In genomic region chr11:88773961-88774360, GRCm38 (mm10) we compare ENCODE assay signal across 14 mouse cellular contexts. TPM values are rescaled to one million over a fixed set of nuclear protein-coding genes. Genes with fewer than 3 reads are reported as not detected.
DNase-seq lines count a peak whose midpoint lies in the region; ATAC-seq and TF ChIP-seq lines count a peak whose summit lies in the region.
"Had no signal": no experiment of that assay in that cellular context is flagged by ENCODE, and none has a peak within 500 bp of the region (broad histone marks: within the 10 kb centered on the region; RNA-seq: fewer than 3 reads in every experiment).

No protein-coding gene starts in this region.

- DNase-seq in adrenal gland, adult (ENCODE audit: inconsistent age in 2 of 2, low spot score in 1 of 2) = peak; percentile 9 to 46
- no peak for DNase-seq in adrenal gland, postnatal 4 days (ENCODE audit: low spot score in 2 of 2)
- DNase-seq in midbrain, embryonic 11.5 days (ENCODE audit: low spot score, missing footprints) = no peak
- DNase-seq in midbrain, postnatal 0 days (ENCODE audit: low spot score) = no peak
- DNase-seq in urinary bladder, adult 18-20 months (ENCODE audit: low spot score in 2 of 2) = no peak
- DNase-seq: cerebellum, adult 9-10 months; liver; midbrain, embryonic 14.5 days; thymus, adult 2 months had no signal

- no peak overlapping the region for H3K4me2 ChIP-seq in heart, embryonic 15.5 days
- no peak overlapping the region for H3K4me2 ChIP-seq in heart, embryonic 11.5 days
- H3K4me2 ChIP-seq in midbrain, embryonic 11.5 days = no peak overlapping the region
- no peak overlapping the region for H3K4me2 ChIP-seq in midbrain, postnatal 0 days (ENCODE audit: low read depth, low read length, poor library complexity, severe bottlenecking)
- H3K4me2 ChIP-seq: lung, embryonic 15.5 days had no signal

- H3K9ac ChIP-seq in heart, embryonic 15.5 days = no peak overlapping the region
- H3K9ac ChIP-seq in heart, embryonic 11.5 days (ENCODE audit: low read depth, low read length) = no peak overlapping the region
- no peak overlapping the region for H3K9ac ChIP-seq in midbrain, embryonic 11.5 days (ENCODE audit: low read length)
- no peak overlapping the region for H3K9ac ChIP-seq in midbrain, postnatal 0 days (replicated peaks; ENCODE audit: low read length, poor library complexity, severe bottlenecking)
- H3K9ac ChIP-seq: lung, embryonic 15.5 days had no signal

- H3K9me3 ChIP-seq in heart, embryonic 15.5 days (replicated peaks) = no peaks in the 10 kb centered on the region
- no peaks in the 10 kb centered on the region for H3K9me3 ChIP-seq in heart, embryonic 11.5 days (replicated peaks; ENCODE audit: control insufficient read depth, low read length)
- no peaks in the 10 kb centered on the region for H3K9me3 ChIP-seq in midbrain, embryonic 11.5 days (ENCODE audit: control insufficient read depth, low read length)
- no peaks in the 10 kb centered on the region for H3K9me3 ChIP-seq in midbrain, postnatal 0 days (ENCODE audit: low read length)
- H3K9me3 ChIP-seq: embryonic facial prominence, embryonic 10.5 days; lung, embryonic 15.5 days had no signal

- no peaks in the 10 kb centered on the region for H3K36me3 ChIP-seq in heart, embryonic 15.5 days
- no peaks in the 10 kb centered on the region for H3K36me3 ChIP-seq in heart, embryonic 11.5 days (ENCODE audit: control insufficient read depth, insufficient read depth, low read length)
- no peaks in the 10 kb centered on the region for H3K36me3 ChIP-seq in midbrain, embryonic 11.5 days (ENCODE audit: control insufficient read depth, insufficient read depth, low read length)
- H3K36me3 ChIP-seq in midbrain, postnatal 0 days (ENCODE audit: insufficient read depth, low read length) = no peaks in the 10 kb centered on the region
- H3K36me3 ChIP-seq: embryonic facial prominence, embryonic 10.5 days; lung, embryonic 15.5 days had no signal

- no peak for TF ChIP-seq CTCF in midbrain, postnatal 0 days (IDR thresholded peaks at IDR 0.05)

- peak; percentile 60; the same call in 1 of the 2 replicates for ATAC-seq in heart, embryonic 15.5 days (replicated peaks; ENCODE audit: insufficient number of reproducible peaks, insufficient read depth, low FRiP score, low read depth)
- no peak for ATAC-seq in heart, embryonic 11.5 days (replicated peaks; ENCODE audit: insufficient number of reproducible peaks, low FRiP score, low TSS enrichment)
- 0 out of 2 replicates have a peak, but pooled peaks have one; percentile 38 for ATAC-seq in midbrain, embryonic 11.5 days (ENCODE audit: low FRiP score)
- no peak for ATAC-seq in midbrain, postnatal 0 days (ENCODE audit: low FRiP score)
- no peak for ATAC-seq in erythroblast, adult 5-6 weeks (replicated peaks; ENCODE audit: low FRiP score, poor library complexity, severe bottlenecking)

- peaks cover 13% of the 10 kb centered on the region for H3K4me1 ChIP-seq in heart, embryonic 15.5 days (replicated peaks)
- H3K4me1 ChIP-seq in heart, embryonic 11.5 days (ENCODE audit: control insufficient read depth, insufficient read depth, low read length) = peaks cover 14% of the 10 kb centered on the region; the same call in 1 of the 2 replicates
- H3K4me1 ChIP-seq in midbrain, embryonic 11.5 days (ENCODE audit: control insufficient read depth, insufficient read depth, low read length) = peaks cover 4% of the 10 kb centered on the region; the same call in 1 of the 2 replicates
- no peaks in the 10 kb centered on the region for H3K4me1 ChIP-seq in midbrain, postnatal 0 days (ENCODE audit: insufficient read depth, low read length)

- no peak overlapping the region for H3K4me3 ChIP-seq in heart, embryonic 15.5 days
- no peak overlapping the region for H3K4me3 ChIP-seq in heart, embryonic 11.5 days (ENCODE audit: low read depth, low read length)
- no peak overlapping the region for H3K4me3 ChIP-seq in midbrain, embryonic 11.5 days (ENCODE audit: low read depth, low read length)
- H3K4me3 ChIP-seq in midbrain, postnatal 0 days (ENCODE audit: low read depth, low read length) = no peak overlapping the region
- H3K4me3 ChIP-seq: embryonic facial prominence, embryonic 10.5 days; lung, embryonic 15.5 days had no signal

- WGBS in heart, embryonic 15.5 days = 23% methylated on average over 6 of the region's 6 CpGs
- 42% methylated on average over 6 of the region's 6 CpGs for WGBS in heart, embryonic 11.5 days (ENCODE audit: insufficient replicate concordance)
- 72% methylated on average over 6 of the region's 6 CpGs for WGBS in midbrain, embryonic 11.5 days
- WGBS in midbrain, postnatal 0 days = 70% methylated on average over 6 of the region's 6 CpGs

- peak overlapping the region; percentile 70 for H3K27ac ChIP-seq in heart, embryonic 15.5 days
- no peak overlapping the region for H3K27ac ChIP-seq in heart, embryonic 11.5 days (ENCODE audit: low read depth, low read length)
- peak overlapping the region; percentile 63 for H3K27ac ChIP-seq in midbrain, embryonic 11.5 days (ENCODE audit: low read depth, low read length)
- H3K27ac ChIP-seq in midbrain, postnatal 0 days (ENCODE audit: low read depth, low read length) = no peak overlapping the region
- H3K27ac ChIP-seq: lung, embryonic 15.5 days had no signal

- no peaks in the 10 kb centered on the region for H3K27me3 ChIP-seq in heart, embryonic 15.5 days
- H3K27me3 ChIP-seq in heart, embryonic 11.5 days (ENCODE audit: control insufficient read depth, insufficient read depth, low read length) = no peaks in the 10 kb centered on the region
- no peaks in the 10 kb centered on the region for H3K27me3 ChIP-seq in midbrain, embryonic 11.5 days (ENCODE audit: control insufficient read depth, insufficient read depth, low read length)
- no peaks in the 10 kb centered on the region for H3K27me3 ChIP-seq in midbrain, postnatal 0 days (ENCODE audit: insufficient read depth, low read length)
- H3K27me3 ChIP-seq: lung, embryonic 15.5 days had no signal

RNA-seq across cellular contexts. Expression of gene Msi2, which starts 55.6 kb away (rescaled TPM):
- total RNA-seq in adrenal gland, postnatal 4 days (2021) = 100 to 1,000 TPM; 200 to 212 TPM
- 17.2 and 19.6 TPM in 2 replicates for polyA plus RNA-seq in heart, embryonic 15.5 days (2015; fragmentation: Nextera tagmentation; extraction: Ambion mirVana)
- polyA plus RNA-seq in heart, embryonic 11.5 days (2014; fragmentation: Nextera tagmentation; extraction: Ambion mirVana) = 15.3 and 18.4 TPM in 2 replicates
- 25.7 and 27.0 TPM in 2 replicates for polyA plus RNA-seq in midbrain, embryonic 11.5 days (2014; fragmentation: Nextera tagmentation; extraction: Ambion mirVana)
- total RNA-seq in midbrain, postnatal 0 days (2014; rRNA removed) = 133 and 142 TPM in 2 replicates
- polyA plus RNA-seq in midbrain, postnatal 0 days (2015; fragmentation: Nextera tagmentation; extraction: Ambion mirVana) = 21.6 and 26.9 TPM in 2 replicates
- total RNA-seq in erythroblast, adult 5-6 weeks (2015; ENCODE audit: low replicate concordance) = 6.5 and 10.2 TPM in 2 replicates
- total RNA-seq in erythroblast, adult 5-6 weeks (2017; ENCODE audit: low replicate concordance) = 8.6 and 13.9 TPM in 2 replicates

Comparison
In these comparisons a context has a peak if more than half of its experiments do, and no peak if none do; other contexts are left out.
1. DNase-seq: peak in adrenal gland, adult (2 of 2); none in adrenal gland, postnatal 4 days (0 of 2), midbrain, embryonic 11.5 days (single experiment), midbrain, postnatal 0 days (single experiment) and urinary bladder, adult 18-20 months (0 of 2).
2. ATAC-seq: peak in heart, embryonic 15.5 days (single experiment) and midbrain, embryonic 11.5 days (single experiment); none in heart, embryonic 11.5 days (single experiment), midbrain, postnatal 0 days (single experiment) and erythroblast, adult 5-6 weeks (single experiment).
3. H3K27ac ChIP-seq: peak in heart, embryonic 15.5 days (single experiment) and midbrain, embryonic 11.5 days (single experiment); none in heart, embryonic 11.5 days (single experiment) and midbrain, postnatal 0 days (single experiment).